Mouse (Mus musculus): ENCODE results near the gene Hist1h1c. TPM values are rescaled to one million over a fixed set of nuclear protein-coding genes. Genes with fewer than 3 reads are reported as not detected.
A peak's percentile ranks its signal among the peaks of the same experiment; 100 is the strongest.
"Not testable (repeated sequence)": the region's sequence is repeated elsewhere in the genome, so short reads cannot be mapped to it uniquely, and the experiment has no call there.

Hist1h1c gene
- polyA plus RNA-seq, 1 experiment from 2014 or later = 37.8 TPM

DNA sequence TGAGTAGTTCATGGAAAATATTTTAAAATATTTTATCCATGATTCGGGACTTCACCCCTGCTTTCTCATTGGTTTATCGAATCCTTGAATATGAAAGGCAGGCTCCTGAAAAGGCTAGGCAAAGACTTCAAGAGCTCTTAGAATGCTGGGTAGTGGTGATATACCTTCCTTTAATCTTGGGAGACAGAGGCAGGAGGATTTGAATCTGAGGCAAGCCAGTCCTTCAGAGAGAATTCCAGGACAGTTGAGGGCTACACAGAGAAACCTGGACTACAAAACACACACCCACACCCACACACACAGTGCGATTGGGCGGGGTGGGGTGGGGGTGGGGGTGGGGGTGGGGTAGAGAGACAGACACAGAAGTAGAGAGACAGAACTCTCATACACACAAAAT is 9.3 kb downstream of the Hist1h1c start:
- Histone ChIP-seq H3K36me3 (ENCODE audit: control insufficient read depth, insufficient read depth, low read length) (no peaks in the 10 kb centered on the region), H3K4me1 (replicated peaks; ENCODE audit: control insufficient read depth, insufficient read depth, low read length) (peaks cover 14% of the 10 kb centered on the region), H3K9ac (ENCODE audit: low read length) (peak overlapping the region; percentile 55), H3K27ac (ENCODE audit: low read length) (peak overlapping the region; percentile 99), H3K4me2 (ENCODE audit: low read depth, low read length) (peak overlapping the region; percentile 52), H3K9me3 (ENCODE audit: control insufficient read depth, low read length) (no peaks in the 10 kb centered on the region), H3K4me3 (ENCODE audit: low read length) (no peak overlapping the region; the same call in 1 of the 2 replicates), H3K27me3 (ENCODE audit: control insufficient read depth, insufficient read depth, low read depth, low read length) (no peaks in the 10 kb centered on the region)
- ATAC-seq (ENCODE audit: low read depth) = no peak
- WGBS = 3% methylated on average over 4 of the region's 4 CpGs

DNA sequence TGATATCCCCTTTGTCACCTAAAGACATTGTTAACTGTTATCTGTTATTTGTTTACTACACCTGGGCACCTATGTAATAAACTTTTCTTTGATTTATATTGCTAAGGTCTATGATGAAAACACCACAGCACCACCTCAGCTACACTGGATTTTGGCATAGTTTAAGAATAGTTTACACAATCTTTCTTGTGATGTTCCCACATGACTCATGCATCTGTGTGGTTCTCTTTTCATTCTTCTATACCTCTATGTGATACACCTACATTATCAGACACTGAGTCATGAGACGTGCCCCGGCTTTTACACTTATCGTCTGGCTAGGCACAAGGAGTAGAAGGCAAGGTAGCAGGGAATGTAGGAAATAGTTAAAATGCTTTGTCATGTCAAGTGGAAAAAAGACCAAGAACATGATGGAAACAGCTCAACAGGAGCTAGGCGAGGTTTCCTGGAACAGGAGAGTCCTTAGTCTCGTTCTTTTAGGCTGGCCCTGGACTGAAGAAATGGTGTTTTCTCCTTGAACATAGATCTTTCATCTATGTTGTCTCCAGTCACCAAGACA is 11.0 kb downstream of the Hist1h1c start:
- no peak for ATAC-seq (ENCODE audit: low read depth)
- whole genome bisulfite sequencing = 86% methylated on average over 5 of the region's 5 CpGs
- Histone ChIP-seq H3K4me3 (ENCODE audit: low read length) (no peak overlapping the region), H3K36me3 (ENCODE audit: control insufficient read depth, insufficient read depth, low read length) (no peaks in the 10 kb centered on the region), H3K4me2 (ENCODE audit: low read depth, low read length) (no peak overlapping the region), H3K27me3 (ENCODE audit: control insufficient read depth, insufficient read depth, low read depth, low read length) (no peaks in the 10 kb centered on the region), H3K27ac (ENCODE audit: low read length) (0 out of 2 replicates have a peak overlapping the region, but pooled peaks have one; percentile 1), H3K9me3 (ENCODE audit: control insufficient read depth, low read length) (no peaks in the 10 kb centered on the region), H3K9ac (ENCODE audit: low read length) (no peak overlapping the region), H3K4me1 (replicated peaks; ENCODE audit: control insufficient read depth, insufficient read depth, low read length) (peaks cover 14% of the 10 kb centered on the region)

DNA sequence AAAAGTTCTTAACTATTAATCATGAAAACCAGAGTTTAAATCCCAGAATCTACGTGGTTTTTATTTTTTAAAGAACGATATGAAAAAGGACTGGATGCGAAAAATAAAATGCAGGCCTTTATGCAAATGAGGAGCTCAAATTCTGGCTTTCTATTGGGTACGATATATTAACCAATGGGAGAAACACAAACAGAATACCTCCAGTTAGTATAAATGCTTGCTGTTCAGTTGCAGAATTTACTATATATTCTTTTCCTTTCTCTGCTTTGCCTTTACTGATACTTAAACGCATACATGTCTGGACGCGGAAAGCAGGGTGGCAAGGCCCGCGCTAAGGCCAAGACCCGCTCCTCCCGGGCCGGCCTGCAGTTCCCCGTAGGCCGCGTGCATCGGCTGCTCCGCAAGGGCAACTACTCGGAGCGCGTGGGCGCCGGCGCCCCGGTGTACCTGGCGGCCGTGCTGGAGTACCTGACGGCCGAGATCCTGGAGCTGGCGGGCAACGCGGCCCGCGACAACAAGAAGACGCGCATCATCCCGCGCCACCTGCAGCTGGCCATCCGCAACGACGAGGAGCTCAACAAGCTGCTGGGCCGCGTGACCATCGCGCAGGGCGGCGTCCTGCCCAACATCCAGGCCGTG is 12.3 kb downstream of the Hist1h1c start, which contains the start of gene Hist1h2ab:
Gene Hist1h2ab, plus strand, starts transcription at position 288 of the 639 bp plus-strand sequence.
- ATAC-seq (ENCODE audit: low read depth) = peak; percentile 47
- Histone ChIP-seq H3K4me2 (ENCODE audit: low read depth, low read length) (peak within 1 kb of the TSS; percentile 65), H3K4me3 (ENCODE audit: low read length) (peak within 1 kb of the TSS; percentile 49), H3K27ac (ENCODE audit: low read length) (peak within 1 kb of the TSS; percentile 98), H3K9ac (ENCODE audit: low read length) (peak within 1 kb of the TSS; percentile 67), H3K4me1 (replicated peaks; ENCODE audit: control insufficient read depth, insufficient read depth, low read length) (peaks cover 14% of the 10 kb centered on the region)
- not testable (repeated sequence) for H3K9me3 ChIP-seq (ENCODE audit: control insufficient read depth, low read length); H3K36me3 ChIP-seq (ENCODE audit: control insufficient read depth, insufficient read depth, low read length); H3K27me3 ChIP-seq (ENCODE audit: control insufficient read depth, insufficient read depth, low read depth, low read length)
- under 1% methylated on average over 26 of the region's 47 CpGs for WGBS

DNA sequence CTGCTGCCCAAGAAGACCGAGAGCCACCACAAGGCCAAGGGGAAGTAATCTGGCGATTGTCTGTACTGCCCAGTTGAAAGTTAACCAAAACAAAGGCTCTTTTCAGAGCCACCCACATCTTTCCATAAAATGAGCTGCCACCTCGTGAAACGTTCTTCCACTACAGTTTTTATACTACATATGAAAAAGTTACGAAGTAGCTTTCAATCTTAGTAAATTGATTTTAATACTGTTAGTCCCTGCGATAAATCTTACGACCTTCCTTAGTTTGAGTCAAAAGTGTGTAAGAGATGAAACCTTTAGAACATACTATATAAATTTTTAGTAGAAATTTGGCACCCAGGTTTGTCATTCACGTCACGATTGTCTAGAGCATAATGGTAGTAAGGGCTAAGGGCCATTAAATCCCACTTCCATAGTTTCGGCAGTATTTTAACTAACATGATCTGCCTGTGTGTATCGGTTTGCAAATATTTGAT is 12.9 kb downstream of the Hist1h1c start:
- Histone ChIP-seq H3K9ac (ENCODE audit: low read length) (peak overlapping the region; percentile 67), H3K27ac (ENCODE audit: low read length) (peak overlapping the region; percentile 98), H3K27me3 (ENCODE audit: control insufficient read depth, insufficient read depth, low read depth, low read length) (no peaks in the 10 kb centered on the region), H3K36me3 (ENCODE audit: control insufficient read depth, insufficient read depth, low read length) (no peaks in the 10 kb centered on the region), H3K4me2 (ENCODE audit: low read depth, low read length) (peak overlapping the region; percentile 65), H3K4me1 (replicated peaks; ENCODE audit: control insufficient read depth, insufficient read depth, low read length) (peaks cover 14% of the 10 kb centered on the region), H3K9me3 (ENCODE audit: control insufficient read depth, low read length) (no peaks in the 10 kb centered on the region), H3K4me3 (ENCODE audit: low read length) (peak overlapping the region; percentile 49)
- peak; percentile 11; the same call in 1 of the 2 replicates for ATAC-seq (ENCODE audit: low read depth)
- WGBS = under 1% methylated on average over 11 of the region's 11 CpGs

DNA sequence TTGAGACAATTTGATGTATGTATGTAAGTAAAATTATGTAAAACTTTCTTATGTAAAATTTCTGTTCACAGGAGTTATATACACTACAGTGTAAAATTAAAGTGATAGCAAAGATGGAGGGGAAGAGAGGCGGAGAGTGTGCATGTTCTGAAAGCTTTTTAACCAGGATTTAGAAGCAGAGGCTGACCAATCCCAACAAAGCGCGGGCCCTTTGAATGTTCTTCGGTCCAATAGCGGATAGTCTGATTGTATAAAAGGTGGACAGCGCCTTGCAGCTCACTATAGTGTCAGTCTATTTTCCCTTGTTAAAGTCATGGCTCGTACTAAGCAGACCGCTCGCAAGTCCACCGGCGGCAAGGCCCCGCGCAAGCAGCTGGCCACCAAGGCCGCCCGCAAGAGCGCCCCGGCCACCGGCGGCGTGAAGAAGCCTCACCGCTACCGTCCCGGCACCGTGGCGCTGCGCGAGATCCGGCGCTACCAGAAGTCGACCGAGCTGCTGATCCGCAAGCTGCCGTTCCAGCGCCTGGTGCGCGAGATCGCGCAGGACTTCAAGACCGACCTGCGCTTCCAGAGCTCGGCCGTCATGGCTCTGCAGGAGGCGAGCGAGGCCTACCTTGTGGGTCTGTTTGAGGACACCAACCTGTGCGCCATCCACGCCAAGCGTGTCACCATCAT is 13.6 kb downstream of the Hist1h1c start, which contains the start of gene Hist1h3b:
Gene Hist1h3b, plus strand, starts transcription at position 201 of the 675 bp plus-strand sequence.
- Histone ChIP-seq H3K4me2 (ENCODE audit: low read depth, low read length) (peak within 1 kb of the TSS; percentile 65), H3K4me1 (replicated peaks; ENCODE audit: control insufficient read depth, insufficient read depth, low read length) (peaks cover 14% of the 10 kb centered on the region), H3K27ac (ENCODE audit: low read length) (peak within 1 kb of the TSS; percentile 98), H3K4me3 (ENCODE audit: low read length) (peak within 1 kb of the TSS; percentile 49), H3K9ac (ENCODE audit: low read length) (peak within 1 kb of the TSS; percentile 67)
- H3K9me3 ChIP-seq (ENCODE audit: control insufficient read depth, low read length); H3K27me3 ChIP-seq (ENCODE audit: control insufficient read depth, insufficient read depth, low read depth, low read length); H3K36me3 ChIP-seq (ENCODE audit: control insufficient read depth, insufficient read depth, low read length): not testable (repeated sequence)
- under 1% methylated on average over 16 of the region's 47 CpGs for WGBS
- ATAC-seq (ENCODE audit: low read depth) = peak; percentile 86

DNA sequence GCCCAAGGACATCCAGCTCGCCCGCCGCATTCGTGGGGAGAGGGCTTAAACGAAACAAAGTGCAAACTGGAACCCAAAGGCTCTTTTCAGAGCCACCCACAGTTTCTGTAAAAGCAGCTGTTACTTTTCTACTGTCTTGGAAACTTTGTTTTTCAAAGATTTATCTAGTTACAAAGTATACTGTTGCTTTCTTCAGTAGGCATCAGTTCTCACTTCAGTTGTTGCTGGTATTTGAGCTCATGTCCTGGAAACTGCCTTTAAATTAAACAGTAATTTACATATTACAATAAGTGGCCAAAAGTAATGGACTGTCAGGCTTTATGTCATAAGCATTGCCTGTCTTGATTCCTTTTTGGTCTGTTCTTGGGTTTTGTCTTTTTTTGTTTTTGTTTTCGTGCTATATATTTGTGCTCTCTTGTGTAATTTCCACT is 14.1 kb downstream of the Hist1h1c start:
- Histone ChIP-seq H3K4me3 (ENCODE audit: low read length) (peak overlapping the region; percentile 48), H3K27ac (ENCODE audit: low read length) (peak overlapping the region; percentile 79), H3K27me3 (ENCODE audit: control insufficient read depth, insufficient read depth, low read depth, low read length) (no peaks in the 10 kb centered on the region), H3K4me2 (ENCODE audit: low read depth, low read length) (peak overlapping the region; percentile 57), H3K36me3 (ENCODE audit: control insufficient read depth, insufficient read depth, low read length) (no peaks in the 10 kb centered on the region), H3K9ac (ENCODE audit: low read length) (peak overlapping the region; percentile 64), H3K9me3 (ENCODE audit: control insufficient read depth, low read length) (no peaks in the 10 kb centered on the region), H3K4me1 (replicated peaks; ENCODE audit: control insufficient read depth, insufficient read depth, low read length) (peaks cover 14% of the 10 kb centered on the region)
- no peak for ATAC-seq (ENCODE audit: low read depth)
- WGBS = 2% methylated on average over 6 of the region's 6 CpGs

DNA sequence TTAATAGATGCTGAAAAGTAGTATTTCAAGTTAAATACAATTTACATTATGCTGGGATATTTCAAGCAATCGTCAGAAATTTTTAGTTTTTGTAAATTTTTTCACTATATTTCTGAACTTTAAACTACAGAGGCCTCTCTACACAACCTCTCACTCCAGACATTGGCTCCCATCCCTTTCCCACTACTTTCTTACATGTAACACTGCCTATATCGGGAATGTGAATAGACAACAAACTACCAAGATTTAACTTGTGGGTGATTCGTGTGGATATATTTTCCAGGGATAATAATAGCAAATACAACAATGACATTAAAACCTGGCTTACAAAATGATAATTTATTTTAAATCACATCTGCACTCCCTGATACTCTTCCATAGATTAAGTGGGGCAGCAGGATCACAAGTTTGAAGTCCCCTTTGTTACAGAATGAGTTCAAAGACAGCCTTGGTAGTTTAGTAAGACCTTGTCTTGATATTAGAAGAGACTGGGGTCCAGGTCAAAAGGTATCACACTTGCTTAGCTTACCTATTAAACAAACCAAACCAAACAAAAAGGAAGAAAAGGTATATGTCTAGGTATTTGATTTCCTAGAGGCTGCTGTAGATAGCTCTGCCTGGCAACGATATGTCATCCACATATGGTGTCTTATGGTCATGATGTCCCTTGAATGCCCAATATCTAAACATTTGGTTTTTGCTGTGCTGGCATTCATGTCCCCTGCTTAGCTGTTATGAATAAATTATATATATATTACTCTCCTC is 14.9 kb downstream of the Hist1h1c start:
- peak overlapping the region; percentile 20; the same call in 1 of the 2 replicates for H3K9ac ChIP-seq (ENCODE audit: low read length)
- H3K4me1 ChIP-seq (replicated peaks; ENCODE audit: control insufficient read depth, insufficient read depth, low read length) = peaks cover 7% of the 10 kb centered on the region
- no peak for ATAC-seq (ENCODE audit: low read depth)
- peak overlapping the region; percentile 42 for H3K4me2 ChIP-seq (ENCODE audit: low read depth, low read length)
- H3K36me3 ChIP-seq (ENCODE audit: control insufficient read depth, insufficient read depth, low read length) = no peaks in the 10 kb centered on the region
- no peaks in the 10 kb centered on the region for H3K9me3 ChIP-seq (ENCODE audit: control insufficient read depth, low read length)
- no peaks in the 10 kb centered on the region for H3K27me3 ChIP-seq (ENCODE audit: control insufficient read depth, insufficient read depth, low read depth, low read length)
- 37% methylated on average over 4 of the region's 4 CpGs for WGBS
- H3K27ac ChIP-seq (ENCODE audit: low read length) = peak overlapping the region; percentile 70
- H3K4me3 ChIP-seq (ENCODE audit: low read length) = no peak overlapping the region

DNA sequence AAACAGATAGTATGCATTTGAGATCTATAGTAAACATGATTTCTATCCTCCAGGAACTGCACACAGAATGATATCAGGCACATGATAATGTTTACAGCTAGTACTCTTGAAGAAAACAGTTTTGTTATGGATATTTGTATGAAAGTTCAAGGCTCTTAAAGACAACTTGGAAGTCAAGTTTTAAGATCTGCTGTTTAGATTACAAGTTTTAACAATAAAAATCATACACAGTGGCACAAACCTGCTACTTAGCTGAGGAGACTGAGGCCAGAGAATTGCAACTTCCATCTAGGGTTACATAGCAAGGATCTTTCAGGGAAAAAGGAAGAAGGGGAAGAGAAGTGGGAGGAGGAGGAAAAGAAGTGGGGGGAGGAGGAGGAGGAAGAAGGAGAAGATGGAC is 16.4 kb downstream of the Hist1h1c start:
- Histone ChIP-seq H3K9ac (ENCODE audit: low read length) (no peak overlapping the region), H3K9me3 (ENCODE audit: control insufficient read depth, low read length) (no peaks in the 10 kb centered on the region), H3K27ac (ENCODE audit: low read length) (no peak overlapping the region), H3K27me3 (ENCODE audit: control insufficient read depth, insufficient read depth, low read depth, low read length) (no peaks in the 10 kb centered on the region), H3K4me1 (replicated peaks; ENCODE audit: control insufficient read depth, insufficient read depth, low read length) (peaks cover 9% of the 10 kb centered on the region), H3K36me3 (ENCODE audit: control insufficient read depth, insufficient read depth, low read length) (no peaks in the 10 kb centered on the region), H3K4me2 (ENCODE audit: low read depth, low read length) (no peak overlapping the region), H3K4me3 (ENCODE audit: low read length) (no peak overlapping the region)
- ATAC-seq (ENCODE audit: low read depth) = no peak

Data from lung, embryonic 16.5 days (tissue).